Mouse (Mus musculus) MEL (cell line): ENCODE data around the gene Ifit3. TPM values are rescaled to one million over a fixed set of nuclear protein-coding genes. Genes with fewer than 3 reads are reported as not detected.

Experiments
- DNase-seq: peaks from one replicate; pipeline ENCODE4 v3.0.0; 2011; ENCODE audit warnings: low read depth, low spot score
- H3K27ac ChIP-seq: 2 replicates; pipeline ENCODE4 v1.5.1; 2012; ENCODE audit warnings: low read depth, mild to moderate bottlenecking, control low read depth, low read length, moderate library complexity; ENCODE audit not compliant: control insufficient read depth
- H3K27me3 ChIP-seq, 2 experiments: fragments of 150-350 bp in 1 of 2; sonication (generic) in 1 of 2; 2 replicates each; pipeline ENCODE4 v1.6.1; 2012; ENCODE audit warnings: low read length in 2 of 2, mild to moderate bottlenecking in 2 of 2, improper control_type of control experiment in 1 of 2, moderate library complexity in 1 of 2; ENCODE audit not compliant: insufficient read depth in 2 of 2, control insufficient read depth in 1 of 2
- H3K36me3 ChIP-seq, 2 experiments: 2 replicates each; pipeline ENCODE4 v1.6.1; 2012 to 2014; ENCODE audit warnings: low read length in 2 of 2, improper control_type of control experiment in 1 of 2, inconsistent platforms in 1 of 2, mild to moderate bottlenecking in 1 of 2; ENCODE audit not compliant: insufficient read depth in 2 of 2, control insufficient read depth in 1 of 2
- H3K4me1 ChIP-seq, 2 experiments: fragments of 150-350 bp in 1 of 2; sonication (generic) in 1 of 2; 2 replicates each; pipeline ENCODE4 v1.6.1; 2012; ENCODE audit warnings: low read length in 2 of 2, improper control_type of control experiment in 1 of 2, mild to moderate bottlenecking in 1 of 2; ENCODE audit not compliant: insufficient read depth in 2 of 2, control insufficient read depth in 1 of 2
- H3K4me3 ChIP-seq, 2 experiments: fragments of 150-350 bp in 1 of 2; sonication (generic) in 1 of 2; 2 replicates each; pipeline ENCODE4 v1.5.1; 2012; ENCODE audit warnings: low read depth in 2 of 2, low read length in 2 of 2, mild to moderate bottlenecking in 2 of 2, moderate library complexity in 2 of 2, control low read depth in 1 of 2, improper control_type of control experiment in 1 of 2; ENCODE audit not compliant: control insufficient read depth in 1 of 2, insufficient read depth in 1 of 2
- H3K79me2 ChIP-seq: 2 replicates; pipeline ENCODE4 v1.6.1; 2012; ENCODE audit warnings: mild to moderate bottlenecking, low read length, moderate library complexity; ENCODE audit not compliant: control insufficient read depth, poor library complexity, insufficient read depth
- H3K9ac ChIP-seq: 2 replicates; pipeline ENCODE4 v1.6.1; 2012; ENCODE audit warnings: low read depth, mild to moderate bottlenecking, control low read depth, low read length, moderate library complexity; ENCODE audit not compliant: control insufficient read depth, poor library complexity, severe bottlenecking
- H3K9me3 ChIP-seq: fragments of 150-350 bp; sonication (generic); replicated peaks from 2 replicates; pipeline ENCODE4 v1.6.1; 2012; ENCODE audit warnings: mild to moderate bottlenecking, low read length, improper control_type of control experiment, moderate library complexity; ENCODE audit not compliant: insufficient read depth
- CHD1 ChIP-seq: IDR thresholded peaks from 2 replicates; pipeline ENCODE4 v1.6.1; 2012; ENCODE audit warnings: low read depth, mild to moderate bottlenecking, inconsistent platforms, low read length, improper control_type of control experiment
- E2F4 ChIP-seq: IDR thresholded peaks from 2 replicates; pipeline ENCODE4 v1.6.1; 2011; ENCODE audit warnings: low read depth, low read length, improper control_type of control experiment, borderline replicate concordance
- ETS1 ChIP-seq: IDR thresholded peaks from 2 replicates; pipeline ENCODE4 v1.6.1; 2012; ENCODE audit warnings: low read depth, mild to moderate bottlenecking, inconsistent platforms, low read length, improper control_type of control experiment, moderate library complexity
- KAT2A ChIP-seq: conservative IDR thresholded peaks from 2 replicates; pipeline ENCODE4 v1.6.1; 2012; ENCODE audit warnings: low read depth, low read length, improper control_type of control experiment, inconsistent platforms
- MAFK ChIP-seq: IDR thresholded peaks from 2 replicates; pipeline ENCODE4 v1.6.1; 2011; ENCODE audit warnings: low read depth, mild to moderate bottlenecking, low read length, improper control_type of control experiment, borderline replicate concordance
- MAZ ChIP-seq: IDR thresholded peaks from 2 replicates; pipeline ENCODE4 v1.6.1; 2012; ENCODE audit warnings: low read depth, mild to moderate bottlenecking, inconsistent platforms, low read length, improper control_type of control experiment
- MYC ChIP-seq: IDR thresholded peaks from 2 replicates; pipeline ENCODE4 v1.6.1; 2011; ENCODE audit warnings: low read depth, mild to moderate bottlenecking, low read length, improper control_type of control experiment, moderate library complexity
- NELFE ChIP-seq: IDR thresholded peaks from 2 replicates; pipeline ENCODE4 v1.6.1; 2011; ENCODE audit warnings: low read depth, low read length, improper control_type of control experiment
- NRF1 ChIP-seq: IDR thresholded peaks from 2 replicates; pipeline ENCODE4 v1.6.1; 2014; ENCODE audit warnings: low read depth, mild to moderate bottlenecking, inconsistent platforms, low read length, improper control_type of control experiment, moderate library complexity; ENCODE audit not compliant: poor library complexity, insufficient read depth, severe bottlenecking
- POLR2AphosphoS2 ChIP-seq: IDR thresholded peaks from 2 replicates; pipeline ENCODE4 v1.6.1; 2011; ENCODE audit warnings: low read length, improper control_type of control experiment
- POLR2AphosphoS5 ChIP-seq: IDR thresholded peaks from 2 replicates; pipeline ENCODE4 v1.6.1; 2012; ENCODE audit warnings: low read depth, borderline replicate concordance, mild to moderate bottlenecking, inconsistent platforms, low read length, moderate library complexity, mixed read lengths
- SIN3A ChIP-seq: IDR thresholded peaks from 2 replicates; pipeline ENCODE4 v1.6.1; 2012; ENCODE audit warnings: low read length, improper control_type of control experiment, inconsistent platforms
- SMC3 ChIP-seq: IDR thresholded peaks from 2 replicates; pipeline ENCODE4 v1.6.1; 2011; ENCODE audit warnings: low read depth, low read length, improper control_type of control experiment
- TBP ChIP-seq: IDR thresholded peaks from 2 replicates; pipeline ENCODE4 v1.8.0; 2011; ENCODE audit warnings: low read depth, low read length, improper control_type of control experiment
- TCF12 ChIP-seq: IDR thresholded peaks from 2 replicates; pipeline ENCODE4 v1.6.1; 2014; ENCODE audit warnings: low read depth, mild to moderate bottlenecking, inconsistent platforms, low read length, improper control_type of control experiment, moderate library complexity
- UBTF ChIP-seq: IDR thresholded peaks from 2 replicates; pipeline ENCODE4 v1.6.1; 2012; ENCODE audit warnings: low read depth, mild to moderate bottlenecking, inconsistent platforms, low read length, improper control_type of control experiment, moderate library complexity, borderline replicate concordance; ENCODE audit not compliant: insufficient read depth
- USF1 ChIP-seq: IDR thresholded peaks from 2 replicates; pipeline ENCODE4 v1.6.1; 2014; ENCODE audit warnings: low read depth, mild to moderate bottlenecking, inconsistent platforms, low read length, improper control_type of control experiment, moderate library complexity
- ZKSCAN1 ChIP-seq: IDR thresholded peaks from 2 replicates; pipeline ENCODE4 v1.6.1; 2012; ENCODE audit warnings: low read depth, mild to moderate bottlenecking, inconsistent platforms, low read length, improper control_type of control experiment, moderate library complexity
- ZNF384 ChIP-seq: IDR thresholded peaks from 2 replicates; pipeline ENCODE4 v1.6.1; 2012; ENCODE audit warnings: low read depth, mild to moderate bottlenecking, inconsistent platforms, low read length, improper control_type of control experiment
- polyA plus RNA-seq, 2 experiments: library from polyadenylated mRNA; stranded (reverse) in 1 of 2; unstranded in 1 of 2; fragments of >175 nt in 1 of 2; fragments of >200 nt in 1 of 2; gene quantifications; 2 replicates each; pipeline versions ENCODE4 v1.2.1 to v1.2.4; 2012; ENCODE audit warnings: low replicate concordance in 2 of 2, low read depth in 1 of 2; ENCODE audit not compliant: insufficient read length in 2 of 2, insufficient read depth in 1 of 2, missing spikeins in 1 of 2
- total RNA-seq: library from RNA; depleted of rRNA; stranded (reverse); fragments of 300-350 nt; gene quantifications from 2 replicates; pipeline ENCODE4 v1.2.3, GENCODE M21; 2012

The Ifit3 gene
- total and polyA plus RNA-seq, 3 experiments: 0.10 TPM; not detected in 2

GRCm38 (mm10) chr19:34554061-34554460 is 29.3 kb upstream of the Ifit3 start:
- Histone ChIP-seq H3K27ac (no peak overlapping the region), H3K4me1 (peaks cover 0 to 2% of the 10 kb centered on the region in 2 experiments; a peak in 2 of 4 replicates), H3K9ac (no peak overlapping the region), H3K27me3 (no peaks in the 10 kb centered on the region), H3K36me3 (peaks cover 0 to 3% of the 10 kb centered on the region in 2 experiments; a peak in 2 of 4 replicates), H3K79me2 (no peaks in the 10 kb centered on the region), H3K4me3 (no peak overlapping the region), H3K9me3 (no peaks in the 10 kb centered on the region)
- no peak for TF ChIP-seq ZKSCAN1
- TF ChIP-seq KAT2A: no peak
- TF ChIP-seq MAZ: no peak
- no peak for TF ChIP-seq CHD1
- no peak for TF ChIP-seq SMC3
- TF ChIP-seq UBTF: no peak
- no peak for TF ChIP-seq TCF12
- TF ChIP-seq NRF1: no peak
- TF ChIP-seq USF1: no peak
- TF ChIP-seq NELFE: no peak
- no peak for TF ChIP-seq POLR2AphosphoS5
- no peak for TF ChIP-seq E2F4
- no peak for DNase-seq

DNA sequence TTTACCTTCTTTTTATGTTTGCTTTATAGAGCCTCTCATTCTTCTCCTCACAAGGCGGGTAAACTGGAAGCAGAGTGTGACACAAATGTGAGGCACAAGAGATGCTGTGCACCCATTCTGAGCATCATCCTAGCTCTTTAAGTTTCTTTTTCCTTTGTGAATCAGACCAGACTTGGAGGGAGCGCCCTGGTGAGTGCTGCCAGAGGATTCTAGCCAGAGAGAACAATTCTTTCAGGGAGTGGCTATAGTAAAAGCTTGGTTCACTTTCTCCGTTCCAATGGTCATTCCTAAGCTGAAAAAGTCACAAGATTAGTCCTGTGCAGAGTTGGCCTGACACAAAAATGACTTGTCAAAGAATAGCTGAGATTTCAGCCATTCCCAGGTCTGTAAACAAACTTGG is 26.7 kb upstream of the Ifit3 start:
- H3K36me3 ChIP-seq: peaks cover 0 to 5% of the 10 kb centered on the region in 2 experiments; a peak in 2 of 4 replicates
- no peaks in the 10 kb centered on the region for H3K79me2 ChIP-seq
- H3K4me3 ChIP-seq: no peak overlapping the region
- no peak overlapping the region for H3K27ac ChIP-seq
- no peak for TF ChIP-seq ETS1
- no peak for TF ChIP-seq ZKSCAN1
- no peak for TF ChIP-seq SIN3A
- no peak for TF ChIP-seq ZNF384
- TF ChIP-seq MAZ: no peak
- no peak for TF ChIP-seq TBP
- no peak for TF ChIP-seq POLR2AphosphoS2
- no peak for TF ChIP-seq MAFK
- TF ChIP-seq MYC: no peak
- H3K9ac ChIP-seq: no peak overlapping the region
- H3K9me3 ChIP-seq: no peaks in the 10 kb centered on the region
- peaks cover 0 to 7% of the 10 kb centered on the region in 2 experiments; a peak in 2 of 4 replicates for H3K4me1 ChIP-seq
- DNase-seq: no peak
- H3K27me3 ChIP-seq: no peaks in the 10 kb centered on the region
